In the genomic region with DNA sequence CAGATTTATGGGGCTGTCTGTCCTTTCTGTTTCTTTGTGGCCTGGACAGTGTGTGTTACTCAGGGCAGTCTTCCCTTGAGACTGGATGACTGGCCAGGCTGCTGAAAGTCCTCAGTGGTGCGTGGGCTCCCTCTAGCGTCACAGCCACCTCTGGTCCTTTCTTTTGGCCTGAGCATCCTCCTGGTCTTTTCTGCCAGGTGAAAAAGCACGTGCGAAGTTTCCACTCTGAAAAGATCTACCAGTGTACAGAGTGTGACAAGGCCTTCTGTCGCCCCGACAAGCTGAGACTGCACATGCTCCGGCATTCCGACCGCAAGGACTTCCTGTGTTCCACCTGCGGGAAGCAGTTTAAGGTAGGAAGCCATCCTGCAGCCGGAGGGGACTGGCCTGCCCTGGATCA, we compare ENCODE assay signal across 9 mouse cellular contexts. TPM values are rescaled to one million over a fixed set of nuclear protein-coding genes. Genes with fewer than 3 reads are reported as not detected.
DNase-seq lines count a peak whose midpoint lies in the region; ATAC-seq and TF ChIP-seq lines count a peak whose summit lies in the region.
"Had no signal": no experiment of that assay in that cellular context is flagged by ENCODE, and none has a peak within 500 bp of the region (broad histone marks: within the 10 kb centered on the region; RNA-seq: fewer than 3 reads in every experiment).

No protein-coding gene starts in this region.

- H3K4me2 ChIP-seq in forebrain, embryonic 14.5 days (ENCODE audit: low read length) = no peak overlapping the region
- H3K4me2 ChIP-seq in hindbrain, embryonic 12.5 days (replicated peaks) = no peak overlapping the region
- H3K4me2 ChIP-seq: limb, embryonic 12.5 days had no signal

- no peak overlapping the region for H3K9ac ChIP-seq in forebrain, embryonic 14.5 days (ENCODE audit: low read length)
- H3K9ac ChIP-seq in hindbrain, embryonic 12.5 days = no peak overlapping the region
- H3K9ac ChIP-seq: limb, embryonic 12.5 days had no signal

- peak; percentile 65 for DNase-seq in G1E (ENCODE audit: low spot score)
- DNase-seq in c-Kit-positive CD71-positive TER-119-positive erythroid progenitor cells, embryonic 14.5 days (ENCODE audit: low spot score) = peak; percentile 40
- peak; percentile 79 for DNase-seq in forebrain, embryonic 14.5 days (ENCODE audit: low spot score)
- peak; percentile 63 for DNase-seq in layer of hippocampus, adult 9-10 months (ENCODE audit: low spot score)
- peak; percentile 88 for DNase-seq in lung, postnatal 36 days
- DNase-seq in retina, postnatal 1 day = peak; percentile 75
- DNase-seq in urinary bladder, adult 18-20 months (ENCODE audit: low spot score in 2 of 2) = peak; percentile 43 to 67

- no peak overlapping the region for H3K4me3 ChIP-seq in G1E (ENCODE audit: low read depth, low read length)
- H3K4me3 ChIP-seq in forebrain, embryonic 14.5 days (ENCODE audit: low read depth, low read length) = no peak overlapping the region
- no peak overlapping the region for H3K4me3 ChIP-seq in hindbrain, embryonic 12.5 days
- H3K4me3 ChIP-seq: limb, embryonic 12.5 days had no signal

- H3K9me3 ChIP-seq in G1E (replicated peaks) = no peaks in the 10 kb centered on the region
- no peaks in the 10 kb centered on the region for H3K9me3 ChIP-seq in forebrain, embryonic 14.5 days (replicated peaks; ENCODE audit: control insufficient read depth, low read length)
- H3K9me3 ChIP-seq in hindbrain, embryonic 12.5 days (replicated peaks) = no peaks in the 10 kb centered on the region
- H3K9me3 ChIP-seq: limb, embryonic 12.5 days had no signal

- peak; percentile 22; the same call in 1 of the 2 replicates for ATAC-seq in G1E (ENCODE audit: extremely low read depth, insufficient number of reproducible peaks, low FRiP score, poor library complexity, severe bottlenecking)
- peak; percentile 71; the same call in 1 of the 2 replicates for ATAC-seq in forebrain, embryonic 14.5 days
- peak; percentile 83 for ATAC-seq in hindbrain, embryonic 12.5 days (ENCODE audit: low FRiP score)

- peaks cover 67% of the 10 kb centered on the region for H3K36me3 ChIP-seq in G1E (replicated peaks)
- H3K36me3 ChIP-seq in forebrain, embryonic 14.5 days (ENCODE audit: control insufficient read depth, insufficient read depth, low read length) = peaks cover 28% of the 10 kb centered on the region
- peaks cover 36% of the 10 kb centered on the region for H3K36me3 ChIP-seq in hindbrain, embryonic 12.5 days

- H3K27ac ChIP-seq in forebrain, embryonic 14.5 days (ENCODE audit: low read depth, low read length) = no peak overlapping the region
- no peak overlapping the region for H3K27ac ChIP-seq in hindbrain, embryonic 12.5 days
- H3K27ac ChIP-seq: limb, embryonic 12.5 days had no signal

- no peaks in the 10 kb centered on the region for H3K27me3 ChIP-seq in G1E (ENCODE audit: insufficient read depth, low read length)
- H3K27me3 ChIP-seq in forebrain, embryonic 14.5 days (replicated peaks; ENCODE audit: control insufficient read depth, insufficient read depth, low read length) = no peaks in the 10 kb centered on the region
- no peaks in the 10 kb centered on the region for H3K27me3 ChIP-seq in hindbrain, embryonic 12.5 days
- H3K27me3 ChIP-seq: limb, embryonic 12.5 days had no signal

- TF ChIP-seq CTCF in G1E (IDR thresholded peaks at IDR 0.05; ENCODE audit: low read depth, low read length) = peak; percentile 67

- 71% methylated on average over 11 of the region's 11 CpGs for WGBS in forebrain, embryonic 14.5 days
- 72% methylated on average over 11 of the region's 11 CpGs for WGBS in hindbrain, embryonic 12.5 days

- H3K4me1 ChIP-seq in G1E (ENCODE audit: insufficient read depth, low read depth, low read length) = no peaks in the 10 kb centered on the region; the same call in 1 of the 2 replicates
- no peaks in the 10 kb centered on the region for H3K4me1 ChIP-seq in forebrain, embryonic 14.5 days (ENCODE audit: control insufficient read depth, insufficient read depth, low read length)
- H3K4me1 ChIP-seq in hindbrain, embryonic 12.5 days = peaks cover 3% of the 10 kb centered on the region; the same call in 1 of the 2 replicates
- H3K4me1 ChIP-seq: limb, embryonic 12.5 days had no signal

RNA-seq across cellular contexts. Expression of gene Nfrkb, which starts 37.1 kb away (rescaled TPM):
- total RNA-seq in G1E (2014; fragmentation: Nextera tagmentation) (36.7 and 39.9 TPM in 2 replicates), G1E (2017) (23.8 and 24.4 TPM in 2 replicates)
- 11.0 and 21.2 TPM in 2 replicates for polyA plus RNA-seq in G1E (2012)
- 30.0 and 31.9 TPM in 2 replicates for polyA plus RNA-seq in forebrain, embryonic 14.5 days (2014; fragmentation: Nextera tagmentation; extraction: Ambion mirVana)
- polyA plus RNA-seq in hindbrain, embryonic 12.5 days (2016; fragmentation: Nextera tagmentation; extraction: Ambion mirVana) = 28.2 and 29.1 TPM in 2 replicates

Comparison
In these comparisons a context has a peak if more than half of its experiments do, and no peak if none do; other contexts are left out.
1. ATAC-seq: peak in every context shown above with its lines; median percentile 83 in hindbrain, embryonic 12.5 days; 71 in forebrain, embryonic 14.5 days; 22 in G1E.